Mouse (Mus musculus) G1E-ER4 (cell line): Measurements from ENCODE around the gene Rhot2. TPM values are rescaled to one million over a fixed set of nuclear protein-coding genes. Genes with fewer than 3 reads are reported as not detected.

Experiments used
- GATA1 ChIP-seq: IDR thresholded peaks from one replicate; pipeline ENCODE4 v1.8.0; 2012; ENCODE audit warnings: low read length, inconsistent platforms
- polyA plus RNA-seq: library from polyadenylated mRNA; stranded (reverse); fragments of >175 nt; gene quantifications from 2 replicates; pipeline ENCODE4 v1.2.3, GENCODE M21; 2012

The Rhot2 gene
- polyA plus RNA-seq: 207 and 251 TPM in 2 replicates

DNA sequence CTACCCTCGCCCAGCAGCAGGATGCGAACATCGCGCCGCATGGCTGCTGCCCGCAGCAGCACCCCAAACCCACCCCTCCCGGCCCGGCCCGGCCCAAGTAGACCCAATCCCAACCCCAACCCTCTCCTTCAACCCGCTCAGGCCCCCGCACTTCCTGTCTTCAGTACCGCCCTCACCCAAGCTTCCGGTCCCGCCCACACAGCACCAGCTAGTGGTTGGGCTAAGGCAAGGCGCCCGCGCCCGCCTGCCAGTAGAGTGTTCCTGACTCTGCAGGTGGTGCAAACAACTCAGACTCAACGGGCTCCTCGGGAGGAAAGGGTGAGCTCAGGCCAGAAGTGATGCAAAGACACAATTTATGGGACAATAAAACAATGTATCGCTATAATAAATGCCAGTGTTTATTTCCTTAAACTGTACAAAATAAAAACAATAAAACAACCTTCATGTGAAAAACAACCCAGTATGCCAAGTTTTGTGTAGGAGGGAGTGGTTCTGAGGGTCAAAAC lies at the start of gene Rhot2:
TSS of gene Rhot2 (minus strand) at position 456 of the 506 bp plus-strand sequence.
- TF ChIP-seq GATA1: no peak

DNA sequence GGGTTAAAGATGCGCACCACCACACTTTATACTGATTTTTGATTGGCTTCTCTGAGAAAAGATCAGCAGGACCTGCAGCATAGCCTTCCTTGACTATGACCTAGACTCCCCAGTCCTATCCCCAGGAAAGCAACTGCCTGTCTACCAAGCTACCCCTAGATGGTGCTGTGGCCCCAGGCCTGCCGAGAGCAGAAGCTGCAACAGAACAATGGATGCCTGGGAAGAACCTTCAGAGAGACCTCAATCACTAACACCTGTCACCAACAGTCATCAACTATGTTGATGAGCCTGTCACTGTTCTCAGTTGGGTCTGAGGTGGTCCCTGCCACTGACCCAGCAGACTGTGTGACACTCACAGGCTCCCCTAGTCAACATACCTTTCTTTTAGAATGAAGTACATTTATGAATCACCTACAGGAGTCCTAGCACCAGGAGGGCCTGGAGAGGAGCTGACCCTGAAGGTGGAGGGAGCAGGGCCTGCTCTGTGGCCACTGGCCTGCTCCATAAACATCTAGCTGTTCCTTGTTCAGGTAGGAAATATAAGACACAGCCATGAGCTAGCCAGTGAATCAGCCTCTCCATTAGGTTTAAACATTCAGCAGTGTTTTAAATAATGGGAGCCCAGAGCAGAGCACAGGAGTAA lies 49.4 kb upstream of the Rhot2 start:
- no peak for TF ChIP-seq GATA1

DNA sequence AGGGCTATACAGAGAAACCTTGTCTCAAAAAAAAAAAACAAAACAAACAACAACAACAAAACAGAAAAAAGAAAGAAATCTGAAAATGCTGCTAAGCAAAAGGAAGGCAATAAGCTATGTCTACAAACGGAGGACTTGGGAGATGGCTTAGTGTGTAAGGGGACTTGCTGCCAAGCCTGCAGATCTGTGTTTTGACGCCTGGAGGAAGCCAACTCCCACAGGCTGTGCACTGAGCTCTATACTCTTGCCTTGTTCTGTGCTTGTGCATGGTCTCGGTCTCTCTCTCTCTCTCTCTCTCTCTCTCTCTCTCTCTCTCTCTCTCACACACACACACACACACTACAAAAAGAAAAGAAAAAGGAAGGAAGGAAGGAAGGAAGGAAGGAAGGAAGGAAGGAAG lies 44.2 kb upstream of the Rhot2 start:
- TF ChIP-seq GATA1: no peak

DNA sequence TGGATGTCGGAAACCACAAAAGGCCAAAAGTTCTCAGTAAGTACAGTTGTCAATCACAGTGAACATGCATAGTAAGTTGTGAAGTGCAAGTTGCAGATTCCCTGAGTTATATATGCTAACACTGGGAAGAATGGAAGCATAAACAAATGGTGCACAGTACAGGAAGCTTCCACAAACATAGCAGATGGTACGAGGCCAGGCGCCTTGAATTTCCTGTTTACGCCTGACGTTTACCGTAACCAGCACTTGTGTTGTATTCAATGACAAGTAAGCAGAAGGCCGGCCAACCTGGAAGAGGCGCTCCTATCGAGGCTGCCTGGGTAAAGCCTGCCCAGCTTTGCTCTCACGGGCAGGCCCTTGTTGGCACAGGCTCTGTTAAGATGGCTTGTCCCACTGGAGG lies 42.8 kb upstream of the Rhot2 start:
- no peak for TF ChIP-seq GATA1

DNA sequence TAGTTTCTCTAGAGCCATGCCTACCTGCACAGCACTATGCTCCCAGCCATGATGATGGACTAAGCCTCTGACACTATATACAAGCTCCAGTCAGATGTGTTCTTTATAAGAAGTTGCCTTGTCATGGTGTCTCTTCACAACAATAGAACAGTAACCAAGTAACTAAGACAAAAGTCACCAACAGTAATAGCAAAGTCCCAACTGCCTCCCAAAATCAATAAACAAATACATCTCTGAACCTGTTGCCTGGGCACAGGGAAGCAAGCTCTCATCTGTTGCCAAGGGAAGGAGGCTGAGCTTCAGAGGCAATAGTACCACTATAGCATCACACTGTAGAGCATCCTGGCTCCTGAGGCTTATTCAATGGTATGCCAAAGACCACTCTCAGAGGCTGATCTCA lies 42.2 kb upstream of the Rhot2 start:
- no peak for TF ChIP-seq GATA1

- no peak for TF ChIP-seq GATA1
These were observed 41.0 kb upstream of the Rhot2 start for GRCm38 (mm10) chr17:25885636-25886035.

DNA sequence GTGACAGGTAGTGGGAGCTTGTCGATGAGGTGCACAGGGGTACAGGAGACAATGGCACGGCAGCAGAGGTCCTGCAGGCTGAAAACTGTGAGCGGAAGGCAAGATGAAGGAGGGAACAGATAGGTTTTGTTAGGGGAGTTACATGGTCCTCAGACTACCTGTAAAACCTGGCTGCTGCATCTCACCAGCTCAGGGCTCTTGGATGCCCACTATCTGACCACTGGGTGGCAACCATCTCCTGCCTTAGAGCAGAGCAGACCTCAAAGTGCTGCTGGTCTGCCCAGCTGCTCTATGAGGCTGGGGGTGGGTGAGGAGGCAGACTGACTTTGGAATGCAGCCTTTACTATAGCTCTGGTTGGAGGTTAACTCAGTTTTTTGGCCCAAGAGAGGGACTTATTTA lies 39.2 kb upstream of the Rhot2 start:
- no peak for TF ChIP-seq GATA1

- TF ChIP-seq GATA1: no peak
These were observed 38.6 kb upstream of the Rhot2 start for GRCm38 (mm10) chr17:25883268-25883667.

DNA sequence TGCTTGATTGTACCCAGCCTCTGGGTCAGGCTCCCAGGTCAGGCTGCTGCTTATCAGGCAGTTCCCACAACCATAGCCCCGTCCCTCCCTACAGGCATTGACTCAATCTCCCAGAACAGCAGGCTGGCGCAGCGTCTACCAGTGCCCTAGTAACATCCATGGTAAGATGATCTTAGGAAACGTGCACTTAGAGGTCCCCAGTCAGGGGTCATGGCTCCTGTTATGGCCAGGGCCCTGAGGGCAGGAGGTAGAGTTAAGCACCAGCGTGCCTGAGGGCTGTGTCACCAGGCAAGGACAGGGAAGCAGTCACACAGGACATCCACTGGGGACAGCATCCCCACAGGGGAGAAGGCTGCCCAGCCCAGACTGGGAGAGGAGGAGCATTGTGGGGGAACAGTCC lies 37.7 kb upstream of the Rhot2 start:
- TF ChIP-seq GATA1: no peak

- TF ChIP-seq GATA1: no peak
These were observed 37.0 kb upstream of the Rhot2 start for GRCm38 (mm10) chr17:25881691-25882090.

- TF ChIP-seq GATA1: no peak
These were observed 36.4 kb upstream of the Rhot2 start for GRCm38 (mm10) chr17:25880913-25881641.

DNA sequence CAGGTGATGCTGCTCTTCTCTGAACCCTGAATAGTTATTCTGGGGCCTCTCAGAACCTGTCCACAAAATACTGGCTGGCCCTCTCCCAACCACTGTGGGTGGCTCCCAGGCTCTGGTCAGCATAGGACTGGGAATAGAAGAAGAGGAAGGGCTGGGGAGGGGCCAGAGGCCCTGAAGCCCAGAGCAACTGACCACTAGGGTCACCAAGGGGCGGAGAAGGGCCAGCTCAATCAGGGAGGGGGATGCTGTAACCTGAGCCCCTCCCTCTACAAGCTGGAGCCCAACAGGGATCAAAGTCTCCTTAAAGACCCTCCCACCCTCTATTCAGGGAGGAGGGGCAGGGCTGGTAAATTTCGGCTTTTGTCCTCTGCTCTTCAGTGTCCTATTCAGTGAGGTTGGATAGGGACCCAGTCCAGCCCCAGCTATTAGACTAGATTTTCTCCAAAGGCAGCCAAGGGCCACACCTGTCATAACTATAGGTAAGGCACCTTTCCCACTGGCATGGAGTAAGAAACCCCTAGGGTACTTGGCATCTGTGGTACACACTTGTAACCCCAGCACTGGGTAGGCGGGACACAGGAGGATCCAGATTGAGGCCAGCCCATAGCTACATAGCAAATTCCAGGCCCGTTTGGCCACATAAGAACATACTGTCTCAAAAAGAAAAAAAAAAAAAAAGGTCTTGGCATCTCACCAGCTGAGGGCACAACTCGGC lies 35.7 kb upstream of the Rhot2 start, which contains the start of gene Wfikkn1:
TSS of gene Wfikkn1 (minus strand) at position 663 of the 715 bp plus-strand sequence.
- no peak for TF ChIP-seq GATA1

DNA sequence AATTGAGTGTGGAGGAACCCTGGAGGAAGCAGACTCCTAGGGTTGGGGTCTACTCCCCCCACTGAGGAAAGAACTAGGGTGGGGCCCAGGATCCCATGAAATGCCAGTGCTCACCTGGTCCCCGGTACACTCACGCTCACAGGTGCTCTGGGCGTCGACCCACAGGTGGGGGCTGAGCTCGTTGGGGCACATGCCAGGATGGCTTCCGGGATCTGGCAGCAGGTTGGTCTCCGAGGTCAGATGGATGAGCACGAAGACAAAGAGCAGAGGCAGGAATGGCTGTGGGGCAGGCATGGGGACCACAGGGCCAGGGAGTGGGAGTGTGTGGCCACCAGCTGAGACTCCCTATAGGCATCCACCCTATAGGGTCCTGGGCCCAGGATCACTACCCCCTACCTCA lies 35.1 kb upstream of the Rhot2 start:
- no peak for TF ChIP-seq GATA1

DNA sequence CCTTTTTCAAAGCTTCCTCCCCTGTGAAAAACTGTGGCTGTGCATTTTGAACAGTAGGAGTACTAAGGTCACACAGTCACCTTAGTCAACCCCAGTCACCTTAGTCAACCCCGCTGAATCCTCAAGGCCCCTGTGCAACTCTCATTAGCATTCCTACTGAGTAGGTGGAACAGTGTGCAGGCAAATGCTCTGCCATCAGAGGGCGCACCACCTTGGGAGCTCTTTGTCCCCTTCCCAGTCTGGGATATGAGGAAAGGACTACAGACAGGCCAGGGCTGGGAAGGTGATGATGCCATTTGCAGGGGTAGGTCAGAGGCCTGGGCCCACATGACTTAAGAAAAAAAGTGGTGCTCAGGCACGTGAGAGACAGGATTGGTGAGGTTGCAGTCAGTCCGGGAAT lies 34.6 kb upstream of the Rhot2 start:
- TF ChIP-seq GATA1: no peak

DNA sequence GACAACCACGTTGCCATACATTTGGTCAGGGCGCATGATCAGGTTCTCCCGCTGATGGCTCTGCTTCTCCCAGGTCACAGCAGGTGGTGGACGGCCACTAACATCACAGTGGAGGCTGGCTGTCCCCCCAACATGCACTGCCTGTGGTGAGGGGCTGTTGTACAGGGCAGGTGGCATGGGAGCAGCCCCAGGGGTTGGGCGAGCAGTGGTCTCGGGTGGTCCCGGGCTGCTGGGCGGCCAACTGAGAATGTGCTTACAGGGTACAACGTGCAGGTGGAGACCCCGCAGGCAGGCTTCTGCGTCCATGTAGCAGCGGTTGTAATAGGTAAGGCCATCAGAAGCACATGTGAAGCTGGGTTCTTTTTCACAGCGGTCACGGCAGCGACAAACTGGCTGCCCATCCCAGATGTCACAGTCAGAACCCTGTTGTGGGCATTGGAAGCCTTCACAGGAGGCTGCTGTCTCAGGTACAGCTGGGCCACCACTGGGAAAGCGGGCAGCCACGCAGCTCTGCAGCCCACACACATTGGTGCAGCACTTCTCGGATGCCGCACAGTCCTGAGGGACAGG lies 34.0 kb upstream of the Rhot2 start:
- no peak for TF ChIP-seq GATA1
